Mouse (Mus musculus): ENCODE results near the gene Ldlrap1.

DNA sequence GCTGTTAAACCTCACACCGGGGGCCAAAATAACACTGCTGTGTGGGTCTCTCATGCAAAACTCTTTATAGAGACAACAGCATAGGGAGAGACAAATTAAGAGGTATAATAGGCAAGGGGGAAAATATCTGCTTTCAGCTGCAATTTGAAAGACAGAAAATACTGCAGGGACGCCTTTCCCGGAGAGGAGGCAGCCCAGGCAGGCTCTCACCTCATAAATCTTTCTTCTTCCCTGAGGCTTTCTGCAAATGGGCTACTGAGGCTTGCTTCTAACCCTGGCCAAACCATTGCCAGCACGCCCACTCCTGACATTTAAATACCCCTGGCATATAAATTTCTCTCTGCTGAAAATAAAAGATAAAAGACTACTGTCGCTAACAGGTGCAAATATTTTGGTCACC lies 62.5 kb downstream of the Ldlrap1 start:
- TF ChIP-seq USF1 (IDR thresholded peaks at IDR 0.05; ENCODE audit: low read depth) (no peak), POLR2AphosphoS2 (IDR thresholded peaks at IDR 0.05; ENCODE audit: insufficient read length, low read depth) (no peak), E2F4 (IDR thresholded peaks at IDR 0.05; ENCODE audit: insufficient read depth) (no peak), POLR2A (IDR thresholded peaks at IDR 0.05; ENCODE audit: insufficient read length, low read depth) (no peak), MAX (IDR thresholded peaks at IDR 0.05; ENCODE audit: low read depth) (no peak), MYOG (IDR thresholded peaks at IDR 0.05; ENCODE audit: control insufficient read depth in 1 of 3, insufficient read depth in 1 of 3, insufficient read length in 2 of 3, low read depth in 2 of 3) (no peak), MYOD1 (IDR thresholded peaks at IDR 0.05; ENCODE audit: control insufficient read depth in 1 of 3, insufficient read length in 2 of 3, low read depth in 2 of 3) (no peak), TCF12 (IDR thresholded peaks at IDR 0.05; ENCODE audit: insufficient read depth, poor library complexity, severe bottlenecking) (no peak), TCF3 (IDR thresholded peaks at IDR 0.05; ENCODE audit: insufficient read length, low read depth) (no peak), CEBPB (IDR thresholded peaks at IDR 0.05; ENCODE audit: insufficient read depth, poor library complexity, severe bottlenecking) (no peak), SRF (IDR thresholded peaks at IDR 0.05; ENCODE audit: control insufficient read depth, insufficient read length, low read depth) (no peak)
